Mouse (Mus musculus) T-helper 2 cell (primary cell): ENCODE measurements around the gene Tapbpl.

ENCODE experiments used
- in situ Hi-C: fragments of 300-600 bp; cut with MboI, MseI; formaldehyde crosslinking; loops from one replicate; pipeline ENCODE4 v1.15.1; 2025; ENCODE audit warnings: high pct_unique_total_duplicates

The Tapbpl gene

DNA sequence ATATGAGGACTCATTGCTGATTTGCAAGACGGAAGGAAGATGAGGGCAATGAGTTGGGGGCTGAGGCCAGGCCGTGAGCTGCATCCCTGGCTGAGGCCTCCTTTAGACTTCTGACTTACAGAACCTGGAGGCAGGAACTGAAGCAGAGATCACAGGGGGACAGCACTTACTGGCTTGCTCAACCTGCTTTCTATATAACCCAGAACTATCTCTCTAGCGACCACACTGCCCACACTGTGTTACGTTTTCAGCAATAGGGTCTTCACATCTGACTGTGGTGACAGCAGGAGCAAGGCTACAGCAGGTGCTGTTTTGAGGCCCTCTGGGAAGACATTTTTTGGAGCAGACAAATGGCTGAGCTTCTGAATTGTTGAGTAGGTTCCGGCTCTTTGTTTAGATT is 9.0 kb upstream of the Tapbpl start:
- in situ Hi-C loops = no loop called here

DNA sequence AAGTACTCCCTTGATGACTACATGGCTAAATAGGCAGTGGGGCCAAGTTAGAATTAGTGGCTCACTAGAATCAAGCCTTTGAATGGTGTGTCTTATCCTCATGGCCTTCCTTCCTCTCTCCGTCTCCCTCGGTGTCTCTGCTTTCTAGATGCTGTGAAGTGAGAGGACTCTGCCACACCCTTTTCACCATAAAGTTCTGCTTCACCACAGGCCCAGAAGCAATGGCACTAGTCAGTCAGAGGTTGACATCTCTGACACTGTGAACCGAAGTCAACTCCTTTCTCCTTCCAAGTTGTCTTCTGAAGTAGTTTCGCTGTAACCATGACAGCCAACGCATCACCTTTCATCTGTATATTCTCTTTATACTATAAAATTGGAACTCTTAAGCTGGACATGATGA is 7.9 kb upstream of the Tapbpl start:
- in situ Hi-C loops = loop anchor here (10.0 kb wide), 1 partner anchor 335 kb away; no protein-coding TSS in a partner anchor

DNA sequence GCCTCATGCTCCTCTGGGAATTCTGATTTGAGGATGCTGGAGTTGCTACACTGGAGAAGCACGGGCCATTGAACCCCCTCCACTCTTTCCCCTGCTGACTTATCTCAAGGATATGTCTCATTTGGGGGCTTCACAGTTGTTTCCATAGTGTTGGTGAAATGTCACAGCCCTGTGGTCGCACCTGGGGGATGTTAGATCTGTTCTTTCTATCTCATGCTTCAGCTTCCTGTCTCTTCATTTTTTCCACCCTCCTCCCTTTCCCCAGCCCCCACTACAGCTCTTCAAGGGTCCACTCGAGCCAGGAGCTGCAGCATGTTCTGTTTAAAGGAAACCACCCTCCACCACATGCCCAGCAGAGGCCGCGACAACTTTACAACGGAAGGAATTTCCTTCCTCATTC is 6.7 kb upstream of the Tapbpl start:
- in situ Hi-C loops = loop anchor here (10.0 kb wide), 1 partner anchor 334 kb away; no protein-coding TSS in a partner anchor

DNA sequence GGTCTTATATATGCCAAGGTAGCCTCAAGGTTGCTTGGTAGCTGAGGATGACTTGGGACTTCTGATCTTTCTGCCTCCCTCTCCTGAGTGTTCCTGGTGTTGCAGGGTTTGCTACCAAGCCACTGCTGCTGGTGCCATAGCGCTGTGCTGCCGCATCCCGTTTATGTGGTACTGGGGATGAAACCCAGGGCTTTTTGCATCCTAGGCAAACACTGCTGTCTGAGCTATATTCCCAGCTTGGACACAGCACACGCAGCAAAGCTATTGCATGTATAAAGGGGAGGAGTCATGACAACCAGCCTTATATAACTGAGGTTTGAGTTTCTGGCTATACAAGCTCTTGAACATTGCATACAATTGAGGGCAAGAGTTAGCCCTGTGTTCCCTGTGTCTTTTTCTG is 5.8 kb upstream of the Tapbpl start:
- in situ Hi-C loops = loop anchor here (10.0 kb wide), 1 partner anchor 333 kb away; no protein-coding TSS in a partner anchor

DNA sequence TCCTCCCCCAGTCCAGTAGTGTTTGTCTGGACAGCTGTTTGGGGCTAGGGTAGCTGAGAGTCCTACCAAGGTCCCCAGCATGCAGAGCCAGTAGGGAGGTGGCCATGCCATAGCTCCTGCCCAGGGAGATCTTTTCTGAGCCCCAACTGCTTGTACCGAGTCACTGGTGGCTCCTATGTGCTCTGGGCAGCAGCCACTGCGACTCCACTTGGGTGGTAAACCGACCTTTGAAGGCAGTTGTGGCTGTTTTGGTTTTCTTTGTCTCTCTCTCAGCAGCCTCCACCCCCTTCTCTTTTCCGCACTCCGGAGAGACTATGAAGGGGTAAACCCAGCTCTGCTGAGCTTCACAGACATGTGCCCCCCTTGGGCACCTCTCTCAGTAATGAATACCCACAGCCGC is 5.1 kb upstream of the Tapbpl start, which contains the start of gene Cd27:
Gene Cd27, minus strand, starts transcription at position 229 of the 400 bp plus-strand sequence.
- in situ Hi-C loops = loop anchor here (10.0 kb wide), 1 partner anchor 332 kb away; no protein-coding TSS in a partner anchor

DNA sequence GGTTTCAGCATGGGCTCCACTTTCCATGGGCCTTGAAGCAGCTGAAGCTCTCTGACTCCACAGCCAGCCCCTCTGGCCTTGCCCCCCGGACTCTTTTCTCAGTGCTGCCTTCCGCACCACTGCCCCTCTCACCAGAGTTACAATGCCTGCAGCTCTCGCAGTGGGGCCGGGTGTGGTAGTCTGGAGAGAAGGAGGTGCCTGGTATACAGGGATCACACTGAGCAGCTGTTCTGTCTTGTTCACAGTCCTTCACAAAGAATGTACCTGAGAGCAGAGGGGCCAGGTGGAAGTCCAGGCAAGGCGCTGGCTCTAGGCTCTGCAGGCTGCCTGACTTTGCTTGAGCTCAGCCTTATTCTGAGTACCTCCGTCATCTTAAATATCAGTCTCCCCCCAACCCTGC is 4.7 kb upstream of the Tapbpl start:
- in situ Hi-C loops = loop anchor here (10.0 kb wide), 1 partner anchor 332 kb away; no protein-coding TSS in a partner anchor

DNA sequence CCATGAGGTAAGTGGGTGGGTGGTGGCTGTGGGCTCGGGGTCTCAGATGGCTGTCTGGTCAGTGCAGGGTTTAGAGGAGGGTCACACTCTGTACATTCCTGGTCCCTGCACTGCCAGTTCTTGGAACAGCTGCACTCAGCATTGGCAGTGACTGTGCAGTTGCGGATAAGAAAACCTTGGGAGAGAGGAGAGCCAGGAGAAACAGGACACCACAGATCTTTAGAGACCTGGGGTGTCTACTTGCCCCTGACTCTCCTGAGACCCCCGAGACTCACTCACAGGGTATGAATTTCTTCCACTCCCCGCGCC is 2.8 kb upstream of the Tapbpl start:
- in situ Hi-C loops = loop anchor here (5.0 to 10.0 kb wide), 2 partner anchors 102 to 330 kb away; partner anchors contain the start of gene Nop2

DNA sequence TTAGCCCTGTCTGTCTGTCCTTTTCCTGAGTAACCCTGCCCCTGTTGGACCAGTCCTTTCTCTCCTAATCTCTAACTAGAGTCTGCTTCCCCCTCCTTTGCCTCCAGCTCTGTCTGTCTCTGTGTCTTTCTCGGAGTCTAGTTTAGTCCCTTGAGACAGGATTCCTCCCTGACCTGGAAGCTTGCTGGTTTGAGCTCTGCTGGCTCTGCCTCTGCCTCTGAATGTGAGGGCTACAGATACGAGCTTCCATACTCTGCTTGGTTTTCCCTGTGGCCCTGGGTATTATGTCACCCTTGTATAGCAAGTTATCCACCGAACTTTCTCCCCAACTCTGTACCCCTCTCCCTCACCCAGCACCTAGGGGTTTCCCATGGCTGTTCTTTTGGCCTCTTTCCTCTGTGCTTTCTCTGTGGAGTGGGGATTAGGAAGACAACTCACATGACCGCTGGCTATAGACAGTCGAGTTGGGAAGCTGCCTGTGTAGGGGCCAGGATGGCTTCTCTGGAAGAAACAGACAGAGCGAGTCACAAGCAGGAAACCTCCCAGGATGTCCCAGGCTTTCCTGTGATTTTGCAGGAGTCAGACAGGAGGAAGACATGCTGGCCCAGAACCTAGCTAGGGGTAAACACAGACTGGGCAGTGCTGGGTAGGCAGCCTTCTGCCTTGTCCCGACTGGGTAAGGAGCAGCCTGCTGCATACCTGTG is 2.3 kb upstream of the Tapbpl start:
- in situ Hi-C loops = loop anchor here (5.0 to 10.0 kb wide), 2 partner anchors 102 to 329 kb away; partner anchors contain the start of gene Nop2

DNA sequence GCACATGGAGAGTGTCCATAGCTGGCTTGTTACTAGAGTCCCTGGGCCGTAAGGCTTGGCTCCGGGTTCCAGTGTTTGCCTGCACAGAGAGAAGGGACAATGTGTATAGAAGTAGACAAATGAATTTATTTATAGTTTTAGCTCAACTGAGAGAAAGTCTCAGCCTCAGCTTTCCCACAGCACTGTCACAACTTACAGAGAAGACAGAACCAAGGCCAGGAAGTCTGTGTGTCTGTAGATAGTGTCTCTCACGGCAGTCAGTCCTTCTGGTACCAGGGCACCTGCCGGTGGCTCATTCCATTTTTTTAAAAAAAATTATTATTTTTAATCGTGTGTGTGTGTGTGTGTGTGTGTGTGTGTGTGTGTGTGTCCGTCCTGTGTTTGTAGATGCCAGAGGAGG is 856 bp upstream of the Tapbpl start:
- in situ Hi-C loops = loop anchor here (5.0 to 10.0 kb wide), 2 partner anchors 100 to 328 kb away; partner anchors contain the start of gene Nop2

DNA sequence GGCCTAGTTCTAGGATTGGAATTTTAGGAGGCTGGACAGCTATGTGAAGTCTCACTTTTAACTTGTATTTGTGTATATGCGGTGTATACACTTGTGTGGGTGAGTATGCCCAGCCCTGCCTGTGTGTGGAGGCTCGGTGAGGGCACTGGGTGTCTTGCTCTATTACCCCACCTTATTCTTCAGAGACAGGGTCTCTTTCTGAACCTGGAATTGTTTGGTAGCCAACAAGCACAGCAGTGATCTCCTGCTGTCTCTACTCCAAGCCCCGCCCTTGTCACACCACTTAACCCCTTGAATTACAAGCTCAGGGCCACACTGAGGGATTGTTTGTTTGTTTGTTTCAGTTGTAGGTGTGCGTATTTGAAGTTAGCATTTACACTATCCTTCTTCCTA is 381 bp upstream of the Tapbpl start:
- in situ Hi-C loops = loop anchor here (5.0 to 10.0 kb wide), 2 partner anchors 100 to 327 kb away; partner anchors contain the start of gene Nop2

DNA sequence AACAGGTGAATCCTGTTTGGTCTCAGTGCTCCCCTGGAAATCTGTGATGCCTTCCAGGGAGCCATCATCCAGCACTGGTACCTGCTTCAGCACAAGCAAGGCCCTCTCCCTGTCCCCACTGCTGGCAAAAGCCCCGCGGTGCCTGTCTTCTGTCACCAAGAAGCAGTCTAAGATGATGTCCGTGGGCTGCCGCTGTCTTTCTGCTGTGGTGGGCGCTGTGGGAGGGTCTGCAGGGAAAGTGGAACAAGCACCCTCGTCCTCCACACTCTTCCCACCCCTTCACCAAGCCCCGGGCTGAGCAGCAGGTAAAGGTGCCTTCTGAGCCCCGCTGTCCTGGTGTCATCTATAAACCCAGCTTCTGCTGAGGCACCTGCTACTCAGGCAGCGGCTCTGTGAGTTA is 1.1 kb downstream of the Tapbpl start:
- in situ Hi-C loops = loop anchor here (5.0 to 10.0 kb wide), 2 partner anchors 98 to 326 kb away; partner anchors contain the start of gene Nop2

DNA sequence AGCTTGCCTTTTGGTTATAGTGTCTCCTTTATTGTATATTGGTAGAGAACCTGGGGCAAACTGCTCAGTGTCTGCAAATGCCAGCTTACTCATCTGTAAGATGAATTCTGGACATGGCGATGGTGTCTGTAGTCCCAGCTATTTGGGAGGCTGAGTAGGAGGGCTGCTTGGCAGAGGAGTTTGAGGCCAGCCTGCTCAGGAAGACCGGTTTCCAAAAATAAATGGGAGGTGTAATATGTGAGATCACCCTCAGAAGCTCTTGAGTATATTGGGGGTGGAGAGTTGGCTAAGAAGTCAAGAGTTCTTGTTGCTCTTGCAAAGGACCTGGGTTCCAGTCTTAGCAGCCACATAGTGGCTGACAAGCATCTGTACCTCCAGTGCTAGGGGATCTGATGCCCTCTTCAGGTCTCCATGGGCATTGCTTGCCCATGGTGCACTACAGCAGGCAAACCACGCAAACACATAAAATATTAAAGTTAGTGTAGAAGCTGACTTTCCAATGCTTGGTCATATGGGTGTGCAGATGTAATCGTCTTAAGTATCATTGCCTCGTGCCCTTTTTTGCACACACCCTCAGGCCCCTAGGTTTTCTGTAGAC is 6.0 kb downstream of the Tapbpl start:
- in situ Hi-C loops = loop anchor here (10.0 kb wide), 1 partner anchor 49 kb away; no protein-coding TSS in a partner anchor

DNA sequence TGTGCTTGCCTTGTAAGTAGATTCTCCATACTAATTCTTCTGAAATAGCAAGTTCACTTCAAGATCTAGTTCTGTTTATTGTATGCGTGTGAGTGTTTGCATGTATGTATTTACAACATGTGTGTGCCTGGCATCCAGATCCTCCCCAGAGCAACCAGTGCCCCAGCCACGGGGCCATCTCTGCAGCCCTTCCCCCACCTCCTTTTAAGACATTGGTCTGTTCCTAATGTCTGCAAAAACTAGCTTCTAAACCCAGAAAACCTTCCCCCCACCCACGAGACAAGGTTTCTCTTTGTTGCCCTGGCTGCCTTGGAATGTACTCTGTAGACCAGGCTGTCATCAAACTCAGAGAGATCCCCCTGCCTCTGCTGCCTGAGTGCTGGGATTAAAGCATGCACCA is 9.1 kb downstream of the Tapbpl start:
- in situ Hi-C loops = loop anchor here (10.0 kb wide), 1 partner anchor 52 kb away; no protein-coding TSS in a partner anchor

DNA sequence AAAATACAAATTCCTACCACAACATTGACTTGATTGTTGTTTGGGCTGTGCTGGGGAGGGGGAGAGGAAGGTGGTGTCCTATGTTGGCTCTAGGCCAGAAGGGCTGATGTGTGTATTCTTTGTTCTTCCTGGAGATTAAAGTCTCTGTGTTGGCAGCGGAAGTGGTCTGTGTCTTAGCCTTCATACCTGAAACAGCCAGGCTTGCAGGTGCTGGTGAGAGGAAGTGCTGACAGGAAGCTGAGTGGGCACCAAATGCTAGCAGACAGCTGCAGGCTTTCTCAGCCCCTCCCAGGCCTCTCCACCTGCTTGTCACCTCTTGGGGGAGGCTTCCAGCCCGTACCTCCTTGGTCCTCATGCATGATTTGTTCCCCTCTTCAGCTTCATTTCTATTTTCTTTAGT is 9.5 kb downstream of the Tapbpl start:
- in situ Hi-C loops = loop anchor here (10.0 kb wide), 1 partner anchor 53 kb away; no protein-coding TSS in a partner anchor

DNA sequence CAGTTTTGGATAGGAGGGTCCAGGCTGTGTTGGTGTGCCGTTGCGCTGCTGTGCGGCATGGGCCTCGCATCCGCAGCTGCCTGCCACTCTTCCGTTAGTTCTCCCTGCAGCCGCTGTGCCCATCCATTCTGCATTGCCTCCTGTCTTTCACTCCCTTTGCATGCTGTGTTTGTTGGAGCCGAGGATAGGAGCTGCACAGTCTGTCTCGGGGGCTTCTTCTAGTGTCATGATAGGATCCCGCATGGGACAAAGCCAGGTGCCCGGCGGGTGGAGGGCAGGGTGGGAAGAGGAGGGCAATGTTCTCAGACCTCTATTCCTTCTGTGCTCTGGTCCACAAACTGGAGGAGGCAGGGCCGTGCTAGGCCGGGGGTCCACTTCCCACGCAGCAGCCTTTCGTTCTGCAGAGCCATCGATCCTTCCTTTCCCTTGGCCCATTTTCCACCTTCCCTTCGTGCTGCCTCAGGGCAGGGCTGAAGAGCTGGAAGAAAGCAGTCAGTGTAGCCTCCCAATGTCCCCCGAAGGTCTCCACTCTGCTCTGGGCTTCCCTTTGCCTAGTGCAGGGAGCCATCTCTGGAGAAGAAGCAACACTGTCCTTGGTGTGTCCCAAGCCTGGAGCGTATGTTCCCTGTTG is 10.4 kb downstream of the Tapbpl start:
- in situ Hi-C loops = loop anchor here (10.0 kb wide), 1 partner anchor 54 kb away; no protein-coding TSS in a partner anchor

DNA sequence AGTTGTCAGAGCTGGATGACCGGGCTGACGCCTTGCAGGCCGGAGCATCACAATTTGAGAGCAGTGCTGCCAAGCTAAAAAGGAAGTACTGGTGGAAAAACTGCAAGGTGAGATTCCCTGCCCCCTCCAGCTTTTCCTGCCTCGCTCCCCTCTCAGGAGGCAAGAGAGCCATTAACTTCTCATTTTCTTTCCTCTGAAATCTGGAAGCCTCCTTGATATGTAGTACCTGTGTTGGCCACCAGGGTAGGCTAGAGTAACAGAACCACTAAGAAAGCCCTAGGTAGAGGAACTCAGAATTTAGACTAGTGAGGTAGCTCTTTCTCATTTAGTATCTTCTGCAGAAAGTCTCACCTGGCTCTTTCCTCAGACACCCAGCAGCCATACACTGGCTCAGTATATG is 12.7 kb downstream of the Tapbpl start:
- in situ Hi-C loops = no loop called here

DNA sequence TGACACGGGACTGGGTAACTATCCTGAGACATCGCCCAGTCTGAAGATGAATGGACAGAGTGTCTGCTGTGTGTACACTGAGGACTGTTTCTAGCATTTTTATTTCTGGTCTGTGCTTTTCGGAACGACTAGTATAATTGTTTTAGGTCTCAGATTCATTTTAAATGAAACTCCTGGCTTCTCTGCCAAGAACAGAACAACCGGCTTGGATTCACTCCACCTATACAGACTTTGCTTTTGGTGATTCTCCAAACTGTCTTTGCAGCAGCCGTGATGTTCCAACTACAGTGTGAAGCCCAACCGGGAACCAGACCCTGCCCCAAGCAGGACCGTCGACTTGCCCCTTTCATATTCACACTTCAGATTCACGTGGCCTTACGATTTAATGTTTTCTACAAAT is 13.8 kb downstream of the Tapbpl start:
- in situ Hi-C loops = no loop called here

DNA sequence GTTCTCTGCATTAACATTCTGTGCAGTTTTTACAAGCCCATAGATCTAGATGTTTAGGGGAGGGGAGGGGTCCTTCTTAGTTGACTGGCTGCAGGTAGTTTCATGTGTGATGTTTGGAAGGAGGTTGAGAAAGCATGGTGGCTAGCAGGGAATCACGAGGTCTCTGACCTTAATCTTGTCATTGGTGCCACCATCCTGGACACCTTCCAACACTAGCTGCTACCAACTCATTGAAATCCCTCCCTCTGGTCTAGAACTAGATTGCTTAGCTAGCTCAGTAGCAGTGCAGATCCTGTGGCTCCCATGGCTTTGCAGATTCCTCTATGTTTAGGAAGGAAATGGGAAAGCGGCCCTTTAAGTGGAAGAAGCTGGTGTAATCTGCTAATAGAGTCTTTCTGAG is 14.8 kb downstream of the Tapbpl start:
- in situ Hi-C loops = no loop called here

DNA sequence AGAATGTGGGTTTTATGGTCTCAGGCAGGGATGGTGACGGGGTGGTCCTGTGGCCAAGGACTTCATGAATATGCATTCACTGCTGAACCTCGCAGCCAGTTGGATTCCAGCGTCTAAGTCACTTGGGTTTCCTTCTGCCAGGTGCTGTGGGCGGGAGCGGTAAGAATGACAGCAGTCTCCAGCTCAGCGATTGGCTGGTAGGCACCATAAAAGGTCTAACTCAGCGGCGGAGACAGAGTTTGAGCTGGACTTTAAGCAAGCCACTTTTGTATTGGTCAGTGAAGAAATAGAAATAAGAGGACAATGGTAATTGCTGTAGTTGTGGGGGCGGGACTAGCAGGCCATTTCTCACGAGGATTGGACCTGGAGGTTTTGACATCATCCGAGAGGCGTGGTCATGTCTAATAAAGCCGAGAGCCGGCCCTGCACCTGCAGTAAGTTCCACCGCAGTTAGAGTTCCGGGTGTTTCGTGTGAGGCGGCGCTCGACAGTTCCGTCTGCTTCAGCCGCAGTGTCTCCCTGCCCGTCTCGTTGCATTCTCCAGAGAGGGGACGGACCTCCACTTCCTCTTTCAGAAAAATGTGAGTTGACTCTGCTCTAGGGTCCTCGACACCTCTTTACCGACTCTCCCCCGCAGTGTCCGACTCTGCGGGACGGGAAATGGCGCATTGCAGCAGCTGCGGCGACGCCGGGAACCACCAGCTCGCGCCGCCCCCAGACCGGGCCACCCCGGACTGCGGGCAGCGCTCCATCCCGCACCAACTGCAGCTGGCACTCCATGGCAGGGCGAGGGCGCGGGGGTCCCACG is 16.3 kb downstream of the Tapbpl start, which contains the start of gene Vamp1:
Gene Vamp1, plus strand, starts transcription at position 404 of the 807 bp plus-strand sequence.
- in situ Hi-C loops = no loop called here

DNA sequence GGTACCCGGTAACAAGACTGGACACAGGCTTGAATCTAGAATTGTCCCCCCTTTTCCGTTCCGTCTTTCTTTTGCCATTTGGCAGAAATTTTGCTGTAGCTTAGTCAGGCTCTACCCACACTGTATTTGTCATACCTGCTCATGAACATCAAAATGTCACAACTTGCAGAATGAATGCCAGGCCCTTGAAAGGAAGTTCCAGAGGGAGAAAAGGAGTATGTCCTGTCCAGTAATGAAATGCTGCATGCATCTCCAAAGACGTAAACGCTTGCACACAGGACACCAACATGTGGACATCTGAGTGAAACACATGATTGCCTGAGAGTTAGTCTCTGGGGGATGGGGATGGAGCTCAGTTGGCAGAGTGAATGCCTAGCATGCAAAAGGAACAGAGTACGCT is 17.9 kb downstream of the Tapbpl start:
- in situ Hi-C loops = no loop called here

DNA sequence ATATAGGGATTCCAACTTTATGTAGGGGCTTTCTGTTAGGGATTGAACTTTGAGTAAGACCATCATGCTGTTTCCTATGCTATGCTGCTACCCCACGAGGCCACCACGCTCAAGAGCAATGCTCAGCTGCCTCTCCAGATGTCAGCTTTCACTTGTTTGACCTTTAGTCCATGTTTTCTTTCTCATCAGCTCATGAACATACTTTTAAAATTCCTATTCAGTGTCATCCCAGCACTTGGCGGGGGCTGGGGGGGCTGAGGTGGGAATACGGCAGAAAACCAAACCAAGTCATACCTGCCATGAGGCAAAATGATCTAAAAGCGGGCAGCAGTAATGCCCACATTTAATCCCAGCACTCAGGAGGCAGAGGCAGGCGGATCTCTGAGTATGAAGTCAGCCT is 18.5 kb downstream of the Tapbpl start:
- in situ Hi-C loops = no loop called here
